Mouse (Mus musculus) thymus, adult 2 months (tissue): ENCODE measurements around the gene Trio. TPM values are rescaled to one million over a fixed set of nuclear protein-coding genes. Genes with fewer than 3 reads are reported as not detected.
"Not testable (repeated sequence)": the region's sequence is repeated elsewhere in the genome, so short reads cannot be mapped to it uniquely, and the experiment has no call there.

Experiments
- DNase-seq: peaks from one replicate; pipeline ENCODE4 v3.0.0; 2021
- H3K27ac ChIP-seq: fragments of 200-500 bp; 2 replicates; pipeline ENCODE4 v1.5.1; 2012; ENCODE audit warnings: low read length, control low read depth; ENCODE audit not compliant: control insufficient read depth, insufficient read depth
- H3K27me3 ChIP-seq: fragments of 200-500 bp; 2 replicates; pipeline ENCODE4 v1.6.1; 2012; ENCODE audit warnings: mild to moderate bottlenecking, low read length, moderate library complexity, mixed read lengths; ENCODE audit not compliant: control insufficient read depth, insufficient read depth
- H3K36me3 ChIP-seq: fragments of 200-500 bp; 2 replicates; pipeline ENCODE4 v1.6.1; 2012; ENCODE audit warnings: mild to moderate bottlenecking, low read length, moderate library complexity; ENCODE audit not compliant: control insufficient read depth, insufficient read depth
- H3K4me1 ChIP-seq: fragments of 200-500 bp; replicated peaks from 2 replicates; pipeline ENCODE4 v1.6.1; 2012; ENCODE audit warnings: low read length; ENCODE audit not compliant: control insufficient read depth, insufficient read depth
- H3K4me3 ChIP-seq: fragments of 200-500 bp; 2 replicates; pipeline ENCODE4 v1.5.1; 2012; ENCODE audit warnings: mild to moderate bottlenecking, low read length, control low read depth, moderate library complexity; ENCODE audit not compliant: control insufficient read depth, insufficient read depth
- CTCF ChIP-seq: fragments of 200-500 bp; IDR thresholded peaks from 2 replicates; pipeline ENCODE4 v1.5.1; 2012; ENCODE audit warnings: mild to moderate bottlenecking, control low read depth, low read length, moderate library complexity, borderline replicate concordance; ENCODE audit not compliant: control insufficient read depth, poor library complexity, insufficient read depth; ENCODE audit errors: extremely low read depth
- POLR2A ChIP-seq: fragments of 200-500 bp; IDR thresholded peaks from 2 replicates; pipeline ENCODE4 v1.6.1; 2012; ENCODE audit warnings: mild to moderate bottlenecking, low read length, control low read depth, moderate library complexity; ENCODE audit not compliant: control insufficient read depth, poor library complexity, insufficient read depth; ENCODE audit errors: extremely low read depth
- WGBS: fragments of 180-500 bp; shearing (Covaris S2); methylation state at CpG from one replicate; pipeline ENCODE4 v1.1.7; 2018; 5-methylcytosine and 5-hydroxymethylcytosine counted together
- polyA plus RNA-seq: library from polyadenylated mRNA; depleted of rRNA; stranded (reverse); fragments of >200 nt; gene quantifications from 2 replicates; pipeline ENCODE4 v1.2.3, GENCODE M21; 2012

Gene Trio
- polyA plus RNA-seq, 1 experiment = 24.9 TPM

DNA sequence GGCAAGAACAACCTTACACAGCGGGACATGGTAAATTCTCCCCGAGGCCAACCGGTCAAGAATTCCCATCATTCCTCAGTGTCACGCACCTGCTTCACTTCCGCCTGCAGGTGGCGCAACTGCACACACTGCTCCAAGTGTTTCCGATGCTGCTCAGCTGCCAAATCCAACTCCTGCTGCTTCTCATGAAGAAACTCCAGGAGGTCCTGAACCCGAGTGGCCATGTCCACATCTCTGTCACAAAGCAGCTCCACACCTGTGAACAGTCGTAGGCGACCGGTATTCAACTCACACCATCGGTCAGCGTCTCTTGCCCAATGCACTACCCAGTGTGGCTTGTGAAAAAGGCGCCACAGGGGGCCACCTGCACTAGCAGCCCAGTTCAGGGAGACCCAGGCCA lies 174.7 kb downstream of the Trio start:
- no peaks in the 10 kb centered on the region for H3K36me3 ChIP-seq
- no peak overlapping the region for H3K27ac ChIP-seq
- peaks cover 2% of the 10 kb centered on the region for H3K4me1 ChIP-seq
- no peak overlapping the region for H3K4me3 ChIP-seq
- DNase-seq = no peak
- no peak for TF ChIP-seq POLR2A
- TF ChIP-seq CTCF = peak; percentile 83
- WGBS = 93% methylated on average over 14 of the region's 14 CpGs
- no peaks in the 10 kb centered on the region for H3K27me3 ChIP-seq

DNA sequence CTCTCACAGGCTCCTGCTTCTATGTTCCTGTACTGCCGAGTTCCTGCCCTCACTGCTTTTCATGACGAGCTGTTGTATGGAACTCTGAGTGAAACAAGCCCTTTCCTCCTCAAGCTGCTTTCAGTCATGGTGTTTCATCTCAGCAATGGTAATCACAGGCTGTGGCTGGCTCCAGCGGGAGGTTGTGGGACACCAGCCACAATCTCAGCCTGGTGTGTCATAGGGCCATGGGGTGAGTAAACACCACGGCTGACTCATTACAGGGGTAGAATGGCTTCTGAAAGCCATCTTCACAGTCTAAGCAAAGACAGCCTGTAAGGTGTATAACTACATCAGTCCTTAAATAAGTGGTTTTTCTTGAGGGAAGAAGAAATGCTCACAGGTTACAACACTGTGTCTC lies 175.7 kb downstream of the Trio start:
- Histone ChIP-seq H3K36me3 (no peaks in the 10 kb centered on the region), H3K4me1 (no peaks in the 10 kb centered on the region; the same call in none of the 2 replicates), H3K27me3 (no peaks in the 10 kb centered on the region), H3K27ac (no peak overlapping the region), H3K4me3 (no peak overlapping the region)
- TF ChIP-seq POLR2A (no peak), CTCF (no peak)
- no peak for DNase-seq
- WGBS = 92% methylated on average over 4 of the region's 4 CpGs

DNA sequence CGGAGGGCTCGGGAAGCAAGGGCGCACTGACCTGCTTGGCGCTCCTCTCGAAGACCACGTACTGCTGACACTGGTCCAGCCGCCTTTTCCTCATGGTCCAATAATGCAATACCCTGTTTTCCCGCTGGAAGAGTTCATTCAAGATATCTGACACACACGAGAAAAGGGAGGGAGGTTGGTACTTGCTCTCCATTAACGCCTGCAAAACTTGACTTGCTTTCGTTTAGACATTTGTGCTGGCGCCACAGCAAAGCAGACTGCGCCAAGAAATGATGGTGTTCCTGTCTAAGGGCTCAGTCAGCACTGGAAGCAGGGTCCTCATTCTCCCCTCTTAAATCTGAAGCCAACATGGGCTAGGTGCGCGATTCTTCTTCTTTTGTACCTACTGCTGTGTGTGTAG lies 184.0 kb downstream of the Trio start:
- no peak for TF ChIP-seq CTCF
- TF ChIP-seq POLR2A = no peak
- H3K36me3 ChIP-seq = no peaks in the 10 kb centered on the region

GRCm38 (mm10) chr15:27840579-27840978 lies 185.1 kb downstream of the Trio start:
- Histone ChIP-seq H3K27ac (no peak overlapping the region), H3K4me3 (no peak overlapping the region), H3K27me3 (no peaks in the 10 kb centered on the region), H3K4me1 (no peaks in the 10 kb centered on the region; the same call in 1 of the 2 replicates), H3K36me3 (no peaks in the 10 kb centered on the region)
- DNase-seq = no peak
- 93% methylated on average over 8 of the region's 8 CpGs for WGBS
- no peak for TF ChIP-seq CTCF
- TF ChIP-seq POLR2A = no peak

More for the DNA sequence above, 184.0 kb downstream of the Trio start:
- no peak for DNase-seq
- Histone ChIP-seq H3K4me3 (no peak overlapping the region), H3K4me1 (no peaks in the 10 kb centered on the region; the same call in 1 of the 2 replicates), H3K27me3 (no peaks in the 10 kb centered on the region), H3K27ac (no peak overlapping the region)
- 96% methylated on average over 15 of the region's 15 CpGs for WGBS

GRCm38 (mm10) chr15:27840125-27840524 lies 185.5 kb downstream of the Trio start:
- WGBS = 83% methylated on average over 6 of the region's 6 CpGs
- H3K4me1 ChIP-seq = no peaks in the 10 kb centered on the region; the same call in 1 of the 2 replicates
- H3K27me3 ChIP-seq = no peaks in the 10 kb centered on the region
- no peak overlapping the region for H3K4me3 ChIP-seq
- DNase-seq = no peak
- H3K27ac ChIP-seq = no peak overlapping the region
- TF ChIP-seq POLR2A (no peak), CTCF (no peak)
- no peaks in the 10 kb centered on the region for H3K36me3 ChIP-seq

- Histone ChIP-seq H3K27ac (no peak overlapping the region), H3K4me1 (peaks cover 16% of the 10 kb centered on the region), H3K4me3 (no peak overlapping the region), H3K27me3 (no peaks in the 10 kb centered on the region), H3K36me3 (no peaks in the 10 kb centered on the region)
- DNase-seq = no peak
- WGBS = 95% methylated on average over 6 of the region's 6 CpGs
- TF ChIP-seq POLR2A (no peak), CTCF (no peak)
Observed at GRCm38 (mm10) chr15:27831646-27832045, 194.0 kb downstream of the Trio start.

- H3K27me3 ChIP-seq, H3K4me3 ChIP-seq, H3K36me3 ChIP-seq: not testable (repeated sequence)
- DNase-seq = peak; percentile 49
- peaks cover 29% of the 10 kb centered on the region for H3K4me1 ChIP-seq
- 5% methylated on average over 3 of the region's 3 CpGs for WGBS
- peak overlapping the region; percentile 99 for H3K27ac ChIP-seq
Observed at GRCm38 (mm10) chr15:27827871-27828270, 197.8 kb downstream of the Trio start.
